Mouse (Mus musculus) macrophage (primary cell): Measurements from ENCODE around the gene Cbx4. TPM values are rescaled to one million over a fixed set of nuclear protein-coding genes. Genes with fewer than 3 reads are reported as not detected.

ENCODE experiments used
- H3K27ac ChIP-seq: fragments of 350-480 bp; formaldehyde crosslinking; 2 replicates; pipeline ENCODE4 v1.9.0; 2021
- H3K36me3 ChIP-seq: fragments of 350-480 bp; formaldehyde crosslinking; 2 replicates; pipeline ENCODE4 v1.9.0; 2021; ENCODE audit errors: inconsistent target
- H3K4me3 ChIP-seq: fragments of 350-480 bp; formaldehyde crosslinking; 2 replicates; pipeline ENCODE4 v1.9.0; 2021; ENCODE audit errors: inconsistent target
- H3K79me2 ChIP-seq: fragments of 350-480 bp; formaldehyde crosslinking; 2 replicates; pipeline ENCODE4 v1.9.0; 2021; ENCODE audit errors: inconsistent target
- WGBS: methylation state at CpG from one replicate; pipeline ENCODE4 v1.1.7; 2026; ENCODE audit warnings: inconsistent platforms; ENCODE audit not compliant: missing documents; 5-methylcytosine and 5-hydroxymethylcytosine counted together
- polyA plus RNA-seq: library from polyadenylated mRNA; stranded (reverse); fragments of 250-400 nt; gene quantifications from 3 replicates; pipeline ENCODE4 v1.2.4, GENCODE M21; 2018; ENCODE audit warnings: inconsistent platforms

Gene Cbx4
- polyA plus RNA-seq, 1 experiment from 2014 or later = 14.3 TPM

GRCm38 (mm10) chr11:119050361-119050760, 35.7 kb downstream of the Cbx4 start:
- no peaks in the 10 kb centered on the region for H3K36me3 ChIP-seq
- no peak overlapping the region for H3K4me3 ChIP-seq
- no peak overlapping the region for H3K27ac ChIP-seq
- 0% methylated on average over 2 of the region's 2 CpGs for WGBS
- no peaks in the 10 kb centered on the region for H3K79me2 ChIP-seq

GRCm38 (mm10) chr11:119048133-119048510, 37.9 kb downstream of the Cbx4 start:
- Histone ChIP-seq H3K27ac (no peak overlapping the region), H3K79me2 (no peaks in the 10 kb centered on the region), H3K36me3 (no peaks in the 10 kb centered on the region), H3K4me3 (no peak overlapping the region)
- 1% methylated on average over 13 of the region's 13 CpGs for WGBS

- WGBS = 5% methylated on average over 39 of the region's 43 CpGs
- H3K4me3 ChIP-seq = no peak overlapping the region
- no peak overlapping the region for H3K27ac ChIP-seq
- no peaks in the 10 kb centered on the region for H3K79me2 ChIP-seq
- H3K36me3 ChIP-seq = no peaks in the 10 kb centered on the region
Measured at GRCm38 (mm10) chr11:119047261-119048132, 38.5 kb downstream of the Cbx4 start.

- H3K27ac ChIP-seq = no peak overlapping the region
- no peak overlapping the region for H3K4me3 ChIP-seq
- no peaks in the 10 kb centered on the region for H3K36me3 ChIP-seq
- H3K79me2 ChIP-seq = no peaks in the 10 kb centered on the region
- WGBS = 5% methylated on average over 39 of the region's 39 CpGs
Measured at GRCm38 (mm10) chr11:119046601-119047245, 39.3 kb downstream of the Cbx4 start.

- 6% methylated on average over 41 of the region's 41 CpGs for WGBS
- Histone ChIP-seq H3K36me3 (no peaks in the 10 kb centered on the region), H3K4me3 (no peak overlapping the region)
Measured at GRCm38 (mm10) chr11:119044551-119045337, 41.3 kb downstream of the Cbx4 start.

GRCm38 (mm10) chr11:119043761-119044550, 42.1 kb downstream of the Cbx4 start:
- H3K4me3 ChIP-seq = no peak overlapping the region
- WGBS = 9% methylated on average over 10 of the region's 10 CpGs
- no peaks in the 10 kb centered on the region for H3K79me2 ChIP-seq
- no peak overlapping the region for H3K27ac ChIP-seq
- peaks cover under 1% of the 10 kb centered on the region; the same call in 1 of the 2 replicates for H3K36me3 ChIP-seq

More at GRCm38 (mm10) chr11:119044551-119045337, 41.3 kb downstream of the Cbx4 start:
- Histone ChIP-seq H3K27ac (no peak overlapping the region), H3K79me2 (no peaks in the 10 kb centered on the region)

- Histone ChIP-seq H3K27ac (no peak overlapping the region), H3K36me3 (peaks cover 6% of the 10 kb centered on the region; the same call in 1 of the 2 replicates), H3K4me3 (no peak overlapping the region), H3K79me2 (no peaks in the 10 kb centered on the region)
- 6% methylated on average over 4 of the region's 4 CpGs for WGBS
Measured at GRCm38 (mm10) chr11:119043273-119043540, 42.8 kb downstream of the Cbx4 start.

GRCm38 (mm10) chr11:119042466-119043272, 43.4 kb downstream of the Cbx4 start:
- 5% methylated on average over 51 of the region's 52 CpGs for WGBS

GRCm38 (mm10) chr11:119041750-119042465, 44.1 kb downstream of the Cbx4 start:
- Histone ChIP-seq H3K4me3 (no peak overlapping the region), H3K79me2 (no peaks in the 10 kb centered on the region)
- 5% methylated on average over 27 of the region's 31 CpGs for WGBS

More at GRCm38 (mm10) chr11:119042466-119043272, 43.4 kb downstream of the Cbx4 start:
- Histone ChIP-seq H3K4me3 (no peak overlapping the region), H3K27ac (no peak overlapping the region), H3K36me3 (peaks cover 6% of the 10 kb centered on the region; the same call in 1 of the 2 replicates), H3K79me2 (no peaks in the 10 kb centered on the region)

GRCm38 (mm10) chr11:119041325-119041716, 44.7 kb downstream of the Cbx4 start:
- under 1% methylated on average over 31 of the region's 31 CpGs for WGBS
- Histone ChIP-seq H3K36me3 (peaks cover 6% of the 10 kb centered on the region; the same call in 1 of the 2 replicates), H3K4me3 (no peak overlapping the region; the same call in 1 of the 2 replicates), H3K27ac (no peak overlapping the region), H3K79me2 (no peaks in the 10 kb centered on the region)

More at GRCm38 (mm10) chr11:119041750-119042465, 44.1 kb downstream of the Cbx4 start:
- H3K27ac ChIP-seq = no peak overlapping the region
- H3K36me3 ChIP-seq = peaks cover 6% of the 10 kb centered on the region; the same call in 1 of the 2 replicates

- Histone ChIP-seq H3K4me3 (peak within 1 kb of the TSS; percentile 55), H3K27ac (no peak within 1 kb of the TSS), H3K36me3 (peaks cover 6% of the 10 kb centered on the region; the same call in 1 of the 2 replicates), H3K79me2 (no peaks in the 10 kb centered on the region)
- 1% methylated on average over 56 of the region's 63 CpGs for WGBS
Measured at GRCm38 (mm10) chr11:119040600-119041324, 45.3 kb downstream of the Cbx4 start, which contains the start of gene Cbx8. TSS of gene Cbx8 (minus strand) at chr11:119040969.
